Mouse (Mus musculus) megakaryocyte, embryonic 14.5 days (primary cell): ENCODE measurements around the gene Taar7f.

Experiments
- FLI1 ChIP-seq: IDR thresholded peaks from 2 replicates; pipeline ENCODE4 v1.6.1; 2012; ENCODE audit warnings: low read length, inconsistent platforms, mixed read lengths
- GATA1 ChIP-seq: IDR thresholded peaks from 3 replicates; pipeline ENCODE4 v1.6.1; 2012; ENCODE audit warnings: mixed read lengths, low read length, inconsistent platforms, borderline replicate concordance

DNA sequence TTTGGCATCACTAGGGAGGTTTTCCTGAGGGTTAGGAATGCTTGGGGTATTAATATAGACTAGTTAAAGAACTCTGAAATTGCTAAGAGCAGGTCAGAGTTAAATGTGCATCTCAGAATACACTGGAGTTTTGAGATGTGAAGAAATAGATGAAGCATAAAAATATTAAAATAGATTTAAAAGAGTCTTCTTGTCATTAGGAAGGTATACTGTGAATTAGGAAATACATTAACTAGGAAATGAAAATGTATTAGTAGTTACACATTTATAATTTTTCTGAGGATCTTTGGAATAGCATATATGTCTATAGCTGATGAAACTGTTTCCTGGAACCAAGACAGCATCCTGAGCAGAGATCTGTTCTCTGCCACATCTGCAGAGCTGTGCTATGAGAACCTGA is at the start of gene Taar7f:
- no peak for TF ChIP-seq GATA1
- TF ChIP-seq FLI1 = no peak
